Mouse (Mus musculus): ENCODE data around the gene Cep250. TPM values are rescaled to one million over a fixed set of nuclear protein-coding genes. Genes with fewer than 3 reads are reported as not detected.
"Not testable (repeated sequence)": the region's sequence is repeated elsewhere in the genome, so short reads cannot be mapped to it uniquely, and the experiment has no call there.

Gene Cep250
- total RNA-seq (2015) (8.9 and 14.5 TPM in 2 replicates), total RNA-seq (2017) (37.9 and 38.1 TPM in 2 replicates)

GRCm38 (mm10) chr2:155956134-155957059, at the start of gene Cep250:
TSS of gene Cep250 (plus strand) at chr2:155956458.
- peak; percentile 99 for ATAC-seq (ENCODE audit: poor library complexity, severe bottlenecking)

GRCm38 (mm10) chr2:155914684-155915083, 41.6 kb upstream of the Cep250 start:
- ATAC-seq (ENCODE audit: poor library complexity, severe bottlenecking) = no peak

- ATAC-seq (ENCODE audit: poor library complexity, severe bottlenecking) = peak; percentile 33; the same call in 1 of the 2 replicates
Measured at GRCm38 (mm10) chr2:155923143-155923542, 33.1 kb upstream of the Cep250 start.

- ATAC-seq (ENCODE audit: poor library complexity, severe bottlenecking) = not testable (repeated sequence)
Measured at GRCm38 (mm10) chr2:155925213-155925612, 31.0 kb upstream of the Cep250 start.

- ATAC-seq (ENCODE audit: poor library complexity, severe bottlenecking) = no peak
Measured at GRCm38 (mm10) chr2:155928711-155929345, 27.4 kb upstream of the Cep250 start.

GRCm38 (mm10) chr2:155929531-155930442, 26.5 kb upstream of the Cep250 start, which contains the start of gene Uqcc1:
TSS of gene Uqcc1 (minus strand) at chr2:155930310.
- ATAC-seq (ENCODE audit: poor library complexity, severe bottlenecking) = peak; percentile 98

- ATAC-seq (ENCODE audit: poor library complexity, severe bottlenecking) = 0 out of 2 replicates have a peak, but pooled peaks have one; percentile 24
Measured at GRCm38 (mm10) chr2:155939897-155940529, 16.2 kb upstream of the Cep250 start.

- no peak for ATAC-seq (ENCODE audit: poor library complexity, severe bottlenecking)
Measured at GRCm38 (mm10) chr2:155940681-155941080, 15.6 kb upstream of the Cep250 start, which contains the start of gene Gm15557. TSS of gene Gm15557 (plus strand) at chr2:155940728.

GRCm38 (mm10) chr2:155941697-155942442, 14.4 kb upstream of the Cep250 start:
- ATAC-seq (ENCODE audit: poor library complexity, severe bottlenecking) = no peak

GRCm38 (mm10) chr2:155943463-155943862, 12.8 kb upstream of the Cep250 start:
- ATAC-seq (ENCODE audit: poor library complexity, severe bottlenecking) = no peak

- ATAC-seq (ENCODE audit: poor library complexity, severe bottlenecking) = no peak
Measured at GRCm38 (mm10) chr2:155944685-155945084, 11.6 kb upstream of the Cep250 start.

- no peak for ATAC-seq (ENCODE audit: poor library complexity, severe bottlenecking)
Measured at GRCm38 (mm10) chr2:155945124-155945523, 11.1 kb upstream of the Cep250 start, which contains the start of gene Gdf5. TSS of gene Gdf5 (minus strand) at chr2:155945367.

GRCm38 (mm10) chr2:155945580-155945979, 10.7 kb upstream of the Cep250 start:
- no peak for ATAC-seq (ENCODE audit: poor library complexity, severe bottlenecking)

GRCm38 (mm10) chr2:155946069-155946468, 10.2 kb upstream of the Cep250 start:
- peak; percentile 73 for ATAC-seq (ENCODE audit: poor library complexity, severe bottlenecking)

GRCm38 (mm10) chr2:155946499-155946898, 9.8 kb upstream of the Cep250 start:
- ATAC-seq (ENCODE audit: poor library complexity, severe bottlenecking) = no peak

GRCm38 (mm10) chr2:155947390-155948002, 8.8 kb upstream of the Cep250 start:
- ATAC-seq (ENCODE audit: poor library complexity, severe bottlenecking) = no peak

- no peak for ATAC-seq (ENCODE audit: poor library complexity, severe bottlenecking)
Measured at GRCm38 (mm10) chr2:155949362-155949761, 6.9 kb upstream of the Cep250 start.

GRCm38 (mm10) chr2:155952006-155952405, 4.3 kb upstream of the Cep250 start:
- ATAC-seq (ENCODE audit: poor library complexity, severe bottlenecking) = no peak

GRCm38 (mm10) chr2:155959981-155960380, 3.7 kb downstream of the Cep250 start:
- ATAC-seq (ENCODE audit: poor library complexity, severe bottlenecking) = no peak
